Comparison of ENCODE assay signal across 9 mouse cellular contexts in genomic region chr5:118359646-118360373, GRCm38 (mm10).
DNase-seq lines count a peak whose midpoint lies in the region; ATAC-seq and TF ChIP-seq lines count a peak whose summit lies in the region.
"Had no signal": no experiment of that assay in that cellular context is flagged by ENCODE, and none has a peak within 500 bp of the region (broad histone marks: within the 10 kb centered on the region; RNA-seq: fewer than 3 reads in every experiment).

No protein-coding gene starts in this region.

- no peak for TF ChIP-seq POLR2A in olfactory bulb, adult 2 months (IDR thresholded peaks at IDR 0.05; ENCODE audit: insufficient read depth, low read depth, low read length)

- peak; percentile 34 for ATAC-seq in heart, embryonic 16.5 days (replicated peaks; ENCODE audit: extremely low read depth, insufficient read depth, low FRiP score)
- peak; percentile 62 for ATAC-seq in CD4-positive, CD25-positive, alpha-beta regulatory T cell, adult 4 months
- peak; percentile 66 for ATAC-seq in inflammation-experienced regulatory T-cells, adult 6 months
- ATAC-seq: intestine, embryonic 15.5 days had no signal

- WGBS in heart, embryonic 16.5 days, result 46% methylated on average over 13 of the region's 13 CpGs
- WGBS in olfactory bulb, adult 2 months, result 40% methylated on average over 13 of the region's 13 CpGs

- H3K4me2 ChIP-seq in heart, embryonic 16.5 days (ENCODE audit: low read depth, low read length), result 0 out of 2 replicates have a peak overlapping the region, but pooled peaks have one; percentile 2
- H3K4me2 ChIP-seq: intestine, embryonic 15.5 days had no signal

- H3K9ac ChIP-seq in heart, embryonic 16.5 days (ENCODE audit: low read length), result no peak overlapping the region
- H3K9ac ChIP-seq: intestine, embryonic 15.5 days had no signal

- TF ChIP-seq CTCF in olfactory bulb, adult 2 months (IDR thresholded peaks at IDR 0.05; ENCODE audit: insufficient read depth, low read depth, low read length), result no peak
- no peak for TF ChIP-seq CTCF in gastrocnemius, adult 2 months (IDR thresholded peaks at IDR 0.05)

- no peak for DNase-seq in heart, postnatal 36 days
- no peak for DNase-seq in gastrocnemius, adult 2 months
- DNase-seq in embryo, embryonic 9.5 days (ENCODE audit: extremely low spot score), result no peak
- no peak for DNase-seq in layer of hippocampus, postnatal 14 days (ENCODE audit: low spot score in 2 of 2)

- no peaks in the 10 kb centered on the region; the same call in 1 of the 2 replicates for H3K27me3 ChIP-seq in heart, embryonic 16.5 days (ENCODE audit: control insufficient read depth, insufficient read depth, low read length)
- H3K27me3 ChIP-seq: intestine, embryonic 15.5 days had no signal

- intact Hi-C loops in heart, postnatal 36 days (cut with DNase I), result no loop called here
- intact Hi-C loops in gastrocnemius, adult 2 months (cut with DNase I), result no loop called here

- H3K4me1 ChIP-seq in heart, embryonic 16.5 days (ENCODE audit: control insufficient read depth, insufficient read depth, low read length), result peaks cover 11% of the 10 kb centered on the region
- H3K4me1 ChIP-seq in olfactory bulb, adult 2 months (ENCODE audit: control insufficient read depth, insufficient read depth, low read length), result peaks cover 18% of the 10 kb centered on the region

- no peak overlapping the region for H3K4me3 ChIP-seq in heart, embryonic 16.5 days (ENCODE audit: low read length)
- H3K4me3 ChIP-seq in olfactory bulb, adult 2 months (ENCODE audit: insufficient read depth, low read depth, low read length), result no peak overlapping the region
- H3K4me3 ChIP-seq in gastrocnemius, adult 2 months, result no peak overlapping the region
- H3K4me3 ChIP-seq: intestine, embryonic 15.5 days had no signal

- no peak overlapping the region for H3K27ac ChIP-seq in heart, embryonic 16.5 days (ENCODE audit: low read length)
- H3K27ac ChIP-seq in olfactory bulb, adult 2 months (ENCODE audit: insufficient read depth, low read depth, low read length), result 0 out of 2 replicates have a peak overlapping the region, but pooled peaks have one; percentile 25
- no peak overlapping the region for H3K27ac ChIP-seq in gastrocnemius, adult 2 months
- H3K27ac ChIP-seq: intestine, embryonic 15.5 days had no signal

- no peaks in the 10 kb centered on the region for H3K36me3 ChIP-seq in heart, embryonic 16.5 days (ENCODE audit: control insufficient read depth, insufficient read depth)
- H3K36me3 ChIP-seq: intestine, embryonic 15.5 days had no signal

- no peaks in the 10 kb centered on the region for H3K9me3 ChIP-seq in heart, embryonic 16.5 days (replicated peaks; ENCODE audit: control insufficient read depth, low read length)
- H3K9me3 ChIP-seq: intestine, embryonic 15.5 days had no signal
